Mouse (Mus musculus) gastrocnemius, postnatal 25 days (tissue): ENCODE data around the gene Ifnab. TPM values are rescaled to one million over a fixed set of nuclear protein-coding genes. Genes with fewer than 3 reads are reported as not detected.
A peak's percentile ranks its signal among the peaks of the same experiment; 100 is the strongest.

Experiments used
- DNase-seq: peaks from one replicate; pipeline ENCODE4 v3.0.0; 2022
- total RNA-seq, 2 experiments: library from RNA; stranded (reverse); gene quantifications; 1 replicate in 1 of 2; 2 replicates in 1 of 2; pipeline ENCODE4 v1.2.3; 2021

The Ifnab gene
- total RNA-seq, 2 experiments from 2014 or later = not detected

DNA sequence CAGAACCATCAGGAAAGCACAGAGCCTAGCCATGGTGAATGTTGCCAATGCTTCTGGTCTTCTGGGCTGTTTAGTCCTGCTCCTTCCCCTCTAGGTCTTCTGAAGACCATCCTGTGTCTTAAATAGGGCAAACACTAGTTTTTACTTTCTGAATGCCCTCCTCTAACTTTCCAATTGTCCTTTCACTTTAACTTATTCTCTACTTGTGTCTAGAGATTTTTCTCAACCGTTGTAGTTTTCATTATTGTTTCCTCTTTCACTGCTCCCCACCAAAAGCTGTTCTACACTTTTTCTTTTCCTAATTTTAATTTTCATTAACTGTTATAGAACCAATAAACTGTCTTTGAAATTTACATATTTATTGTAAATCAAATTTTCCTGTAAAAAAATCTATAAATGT, 14.3 kb downstream of the Ifnab start, which contains the start of gene Ifna16:
Gene Ifna16 (minus strand): TSS at position 101 of the 400 bp plus-strand sequence.
- no peak for DNase-seq

DNA sequence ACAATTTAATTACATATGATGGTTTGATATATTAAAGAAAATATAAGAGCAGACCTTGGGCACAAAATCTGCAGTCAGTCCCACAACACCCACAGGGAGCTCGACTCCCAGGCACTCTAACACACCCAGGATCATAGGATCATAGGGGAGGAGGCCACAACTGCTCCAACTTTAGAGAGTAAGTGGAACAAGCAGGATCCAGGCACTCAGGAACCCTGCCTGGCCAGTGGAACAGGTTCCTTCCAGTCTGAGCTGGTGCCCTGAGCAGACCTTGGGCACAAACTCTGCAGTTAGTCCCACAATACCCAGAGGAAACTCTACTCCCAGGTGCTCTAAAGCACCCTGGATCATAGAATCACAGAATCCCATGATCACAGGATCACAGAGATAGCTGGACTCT, 35.7 kb downstream of the Ifnab start:
- no peak for DNase-seq

GRCm38 (mm10) chr4:88653644-88654043, 37.5 kb downstream of the Ifnab start:
- DNase-seq = no peak

DNA sequence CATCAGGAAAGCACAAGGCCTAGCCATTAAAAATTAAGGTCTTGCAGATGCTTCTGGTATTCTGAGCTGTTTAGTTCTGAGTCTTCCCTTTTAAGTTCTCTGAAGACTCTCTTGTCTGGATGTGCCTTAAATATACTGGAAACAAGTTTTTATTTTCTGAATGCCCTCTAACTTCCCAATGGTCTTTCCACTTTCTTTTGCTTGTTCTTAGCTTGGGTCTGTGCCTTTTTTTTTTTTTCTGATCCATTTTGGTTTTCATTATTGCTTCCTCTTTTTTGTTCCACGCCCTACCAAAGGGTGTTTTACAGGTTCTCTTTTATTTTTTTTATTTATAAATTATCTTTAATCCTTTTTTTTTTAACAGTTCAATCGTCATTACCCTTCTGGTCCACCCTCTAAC, 46.8 kb downstream of the Ifnab start, which contains the start of gene Ifna13:
Gene Ifna13 (minus strand): TSS at position 101 of the 400 bp plus-strand sequence.
- DNase-seq = no peak

GRCm38 (mm10) chr4:88642526-88642925, 48.6 kb downstream of the Ifnab start:
- no peak for DNase-seq

- DNase-seq = peak; percentile 64
These were observed 49.9 kb downstream of the Ifnab start for GRCm38 (mm10) chr4:88641077-88641831.

GRCm38 (mm10) chr4:88640704-88641076, 50.5 kb downstream of the Ifnab start:
- no peak for DNase-seq

Other genes with a start within 250 kb of the Ifnab start
- gene Ifnb1, start 168.6 kb downstream of the Ifnab start, total RNA-seq = not detected
- gene Ifna15, start 133.1 kb downstream of the Ifnab start, total RNA-seq = not detected
- not detected for gene Ifna14, start 119.6 kb downstream of the Ifnab start, total RNA-seq
- not detected for gene Ifna9, start 99.0 kb downstream of the Ifnab start, total RNA-seq
- gene Ifna12, start 88.0 kb downstream of the Ifnab start, total RNA-seq = not detected
- gene C87499, start 56.9 kb downstream of the Ifnab start, total RNA-seq = not detected
- gene Ifna13, start 46.9 kb downstream of the Ifnab start, total RNA-seq = not detected
- not detected for gene Ifna16, start 14.4 kb downstream of the Ifnab start, total RNA-seq
- not detected for gene Ifna2, start 7.4 kb downstream of the Ifnab start, total RNA-seq
- under 1 TPM; 0.26 to 0.43 TPM for gene Gm26566, start 30.4 kb upstream of the Ifnab start, total RNA-seq
- 10 to 100 TPM; 45.1 to 47.2 TPM for gene Klhl9, start 31.1 kb upstream of the Ifnab start, total RNA-seq
- not detected for gene Gm13271, start 63.5 kb upstream of the Ifnab start, total RNA-seq
- not detected for gene Gm13283, start 68.8 kb upstream of the Ifnab start, total RNA-seq
- gene Gm13290, start 82.5 kb upstream of the Ifnab start, total RNA-seq = not detected
- gene Gm13289, start 85.6 kb upstream of the Ifnab start, total RNA-seq = not detected
- not detected for gene Gm13272, start 88.5 kb upstream of the Ifnab start, total RNA-seq
- gene Ifnz, start 90.8 kb upstream of the Ifnab start, total RNA-seq = not detected
- not detected for gene Gm13276, start 94.3 kb upstream of the Ifnab start, total RNA-seq
- not detected for gene Gm13277, start 97.3 kb upstream of the Ifnab start, total RNA-seq
- not detected for gene Gm13278, start 100.2 kb upstream of the Ifnab start, total RNA-seq
- not detected for gene Gm13275, start 103.1 kb upstream of the Ifnab start, total RNA-seq
- gene Gm13279, start 106.0 kb upstream of the Ifnab start, total RNA-seq = not detected
- not detected for gene Gm13285, start 108.3 kb upstream of the Ifnab start, total RNA-seq
- not detected for gene Gm13287, start 111.9 kb upstream of the Ifnab start, total RNA-seq
- not detected for gene Gm13288, start 114.2 kb upstream of the Ifnab start, total RNA-seq
- not detected for gene Ifna7, start 124.9 kb upstream of the Ifnab start, total RNA-seq
- not detected for gene Ifna11, start 128.6 kb upstream of the Ifnab start, total RNA-seq
- gene Ifna6, start 136.1 kb upstream of the Ifnab start, total RNA-seq = not detected
- not detected for gene Ifna5, start 144.2 kb upstream of the Ifnab start, total RNA-seq
- not detected for gene Ifna4, start 150.5 kb upstream of the Ifnab start, total RNA-seq
- not detected for gene Ifna1, start 158.7 kb upstream of the Ifnab start, total RNA-seq
- gene Ifne, start 188.8 kb upstream of the Ifnab start, total RNA-seq = not detected